ENCODE assay signal across 7 mouse cellular contexts in the genomic region with DNA sequence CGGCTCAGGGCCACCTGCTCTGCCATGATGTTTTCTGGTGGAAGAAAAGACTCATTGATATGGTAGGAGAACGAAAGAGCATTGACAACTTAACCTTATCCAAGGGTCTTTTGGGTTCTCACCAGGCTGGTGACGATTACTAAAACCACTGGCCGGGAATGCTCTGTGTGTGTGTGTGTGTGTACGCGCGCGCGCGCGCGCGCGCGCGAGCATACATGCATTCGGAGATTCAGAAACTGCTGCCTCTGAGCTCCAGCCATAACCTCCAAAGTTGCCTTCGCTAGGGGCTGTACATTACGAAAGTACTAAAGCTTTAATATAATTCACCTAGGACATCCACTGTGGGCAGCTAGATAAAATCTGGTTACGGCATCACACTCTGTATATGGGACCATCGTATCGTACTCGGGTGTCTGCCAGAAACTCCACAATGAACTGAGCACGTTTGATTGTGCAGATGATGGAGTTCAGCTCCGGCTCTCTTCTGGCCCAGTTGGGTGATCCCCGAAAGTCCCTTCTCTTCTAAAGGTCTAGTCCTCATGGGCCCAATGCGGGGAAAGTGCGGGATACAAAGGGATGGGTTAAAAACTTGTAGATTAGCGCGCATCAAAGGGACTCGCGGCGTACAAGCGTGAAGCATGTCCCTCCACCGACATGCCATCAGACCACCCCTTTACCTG. TPM values are rescaled to one million over a fixed set of nuclear protein-coding genes. Genes with fewer than 3 reads are reported as not detected.
DNase-seq lines count a peak whose midpoint lies in the region; ATAC-seq and TF ChIP-seq lines count a peak whose summit lies in the region.

No protein-coding gene starts in this region.

- H3K4me2 ChIP-seq in forebrain, embryonic 14.5 days (ENCODE audit: low read length): peak overlapping the region; percentile 56
- peak overlapping the region; percentile 83 for H3K4me2 ChIP-seq in liver, embryonic 14.5 days (ENCODE audit: low read depth)

- H3K9ac ChIP-seq in forebrain, embryonic 14.5 days (ENCODE audit: low read length): peak overlapping the region; percentile 59
- H3K9ac ChIP-seq in liver, embryonic 14.5 days (replicated peaks): peak overlapping the region; percentile 66

- 42% methylated on average over 35 of the region's 35 CpGs for WGBS in forebrain, embryonic 14.5 days
- 20% methylated on average over 35 of the region's 35 CpGs for WGBS in liver, embryonic 14.5 days (ENCODE audit: insufficient replicate concordance)

- 0 out of 2 replicates have a peak, but pooled peaks cover 7% of the 10 kb centered on the region for H3K9me3 ChIP-seq in megakaryocyte, embryonic 14.5 days
- H3K9me3 ChIP-seq in forebrain, embryonic 14.5 days (replicated peaks; ENCODE audit: control insufficient read depth, low read length): no peaks in the 10 kb centered on the region
- H3K9me3 ChIP-seq in liver, embryonic 14.5 days (ENCODE audit: control insufficient read depth, low read length): no peaks in the 10 kb centered on the region

- H3K27ac ChIP-seq in forebrain, embryonic 14.5 days (ENCODE audit: low read depth, low read length): peak overlapping the region; percentile 74
- peak overlapping the region; percentile 47 for H3K27ac ChIP-seq in liver, embryonic 14.5 days

- DNase-seq in brain, adult 2 months (ENCODE audit: low read depth, low spot score): peak; percentile 42
- DNase-seq in forebrain, embryonic 14.5 days (ENCODE audit: low spot score): peak; percentile 50
- no peak for DNase-seq in liver, embryonic 14.5 days (ENCODE audit: low read depth in 3 of 3, low spot score in 3 of 3)
- no peak for DNase-seq in adipocyte (ENCODE audit: low spot score)
- no peak for DNase-seq in layer of hippocampus, postnatal 10 days (ENCODE audit: low spot score in 2 of 2)

- H3K36me3 ChIP-seq in megakaryocyte, embryonic 14.5 days (replicated peaks; ENCODE audit: low read length): peaks cover 50% of the 10 kb centered on the region
- H3K36me3 ChIP-seq in forebrain, embryonic 14.5 days (ENCODE audit: control insufficient read depth, insufficient read depth, low read length): no peaks in the 10 kb centered on the region
- peaks cover 4% of the 10 kb centered on the region for H3K36me3 ChIP-seq in liver, embryonic 14.5 days (replicated peaks; ENCODE audit: control insufficient read depth, insufficient read depth, low read depth)

- H3K4me3 ChIP-seq in megakaryocyte, embryonic 14.5 days (replicated peaks): peak overlapping the region; percentile 94
- peak overlapping the region; percentile 45 for H3K4me3 ChIP-seq in forebrain, embryonic 14.5 days (ENCODE audit: low read depth, low read length)
- H3K4me3 ChIP-seq in liver, embryonic 14.5 days (ENCODE audit: insufficient read depth in 1 of 2, low read depth in 2 of 2, low read length in 2 of 2): peak overlapping the region; percentile 72 to 99

- peaks cover 22% of the 10 kb centered on the region for H3K27me3 ChIP-seq in megakaryocyte, embryonic 14.5 days (replicated peaks)
- no peaks in the 10 kb centered on the region for H3K27me3 ChIP-seq in forebrain, embryonic 14.5 days (replicated peaks; ENCODE audit: control insufficient read depth, insufficient read depth, low read length)
- H3K27me3 ChIP-seq in liver, embryonic 14.5 days (ENCODE audit: control insufficient read depth, insufficient read depth, low read length): no peaks in the 10 kb centered on the region

- no peak for TF ChIP-seq EP300 in liver, embryonic 14.5 days (IDR thresholded peaks at IDR 0.05; ENCODE audit: low read depth)

- H3K4me1 ChIP-seq in megakaryocyte, embryonic 14.5 days: peaks cover 54% of the 10 kb centered on the region
- H3K4me1 ChIP-seq in forebrain, embryonic 14.5 days (ENCODE audit: control insufficient read depth, insufficient read depth, low read length): no peaks in the 10 kb centered on the region
- H3K4me1 ChIP-seq in liver, embryonic 14.5 days (replicated peaks; ENCODE audit: control insufficient read depth in 2 of 2, insufficient read depth in 2 of 2, low read length in 1 of 2): peaks cover 19 to 40% of the 10 kb centered on the region in 2 experiments

- no peak for ATAC-seq in megakaryocyte, adult 5-6 weeks (ENCODE audit: poor library complexity, severe bottlenecking)
- peak; percentile 44 for ATAC-seq in forebrain, embryonic 14.5 days
- ATAC-seq in liver, embryonic 14.5 days (ENCODE audit: insufficient read depth): peak; percentile 18

- TF ChIP-seq CTCF in liver, embryonic 14.5 days (IDR thresholded peaks at IDR 0.05; ENCODE audit: low read depth): no peak

RNA-seq across cellular contexts. Expression of gene G6pdx, which starts 0.7 kb away (rescaled TPM):
- polyA plus RNA-seq in megakaryocyte, embryonic 14.5 days (2012; ENCODE audit: insufficient read depth, low replicate concordance): 5.2 and 16.4 TPM in 2 replicates
- total RNA-seq in megakaryocyte, adult 5-6 weeks (2015): 384 and 417 TPM in 2 replicates
- 261 and 303 TPM in 2 replicates for total RNA-seq in megakaryocyte, adult 5-6 weeks (2017)
- 67.9 and 68.4 TPM in 2 replicates for polyA plus RNA-seq in forebrain, embryonic 14.5 days (2014; fragmentation: Nextera tagmentation; extraction: Ambion mirVana)
- 26.3 and 28.7 TPM in 2 replicates for polyA plus RNA-seq in liver, embryonic 14.5 days (2012; rRNA removed)
- polyA plus RNA-seq in liver, embryonic 14.5 days (2014; fragmentation: Nextera tagmentation; extraction: Ambion mirVana): 44.7 and 49.5 TPM in 2 replicates
- 10 to 100 TPM; 35.3 to 36.3 TPM for total RNA-seq in layer of hippocampus, postnatal 10 days (2021)

RNA-seq across cellular contexts. Expression of gene Ikbkg, which starts 35.2 kb away (rescaled TPM):
- 16.4 and 19.2 TPM in 2 replicates for polyA plus RNA-seq in megakaryocyte, embryonic 14.5 days (2012; ENCODE audit: insufficient read depth, low replicate concordance)
- total RNA-seq in megakaryocyte, adult 5-6 weeks (2015): 8.8 and 11.7 TPM in 2 replicates
- total RNA-seq in megakaryocyte, adult 5-6 weeks (2017): 31.9 and 50.0 TPM in 2 replicates
- 22.9 and 23.4 TPM in 2 replicates for polyA plus RNA-seq in forebrain, embryonic 14.5 days (2014; fragmentation: Nextera tagmentation; extraction: Ambion mirVana)
- polyA plus RNA-seq in liver, embryonic 14.5 days (2012; rRNA removed): 6.9 and 13.2 TPM in 2 replicates
- 18.5 and 23.0 TPM in 2 replicates for polyA plus RNA-seq in liver, embryonic 14.5 days (2014; fragmentation: Nextera tagmentation; extraction: Ambion mirVana)
- 10 to 100 TPM; 45.4 to 51.6 TPM for total RNA-seq in layer of hippocampus, postnatal 10 days (2021)

RNA-seq across cellular contexts. Expression of gene Fam3a, which starts 35.2 kb away (rescaled TPM):
- 4.0 and 8.8 TPM in 2 replicates for polyA plus RNA-seq in megakaryocyte, embryonic 14.5 days (2012; ENCODE audit: insufficient read depth, low replicate concordance)
- total RNA-seq in megakaryocyte, adult 5-6 weeks (2015): 13.5 and 14.6 TPM in 2 replicates
- 15.5 and 15.8 TPM in 2 replicates for total RNA-seq in megakaryocyte, adult 5-6 weeks (2017)
- 29.8 and 35.2 TPM in 2 replicates for polyA plus RNA-seq in forebrain, embryonic 14.5 days (2014; fragmentation: Nextera tagmentation; extraction: Ambion mirVana)
- polyA plus RNA-seq in liver, embryonic 14.5 days (2012; rRNA removed): 7.5 and 7.8 TPM in 2 replicates
- 7.1 and 7.5 TPM in 2 replicates for polyA plus RNA-seq in liver, embryonic 14.5 days (2014; fragmentation: Nextera tagmentation; extraction: Ambion mirVana)
- 10 to 100 TPM; 17.0 to 23.0 TPM for total RNA-seq in layer of hippocampus, postnatal 10 days (2021)

RNA-seq across cellular contexts. Expression of gene Gm6880, which starts 52.9 kb away (rescaled TPM):
- not detected in 2 replicates for polyA plus RNA-seq in megakaryocyte, embryonic 14.5 days (2012; ENCODE audit: insufficient read depth, low replicate concordance)
- total RNA-seq in megakaryocyte, adult 5-6 weeks (2015): not detected in 2 replicates
- total RNA-seq in megakaryocyte, adult 5-6 weeks (2017): not detected in 2 replicates
- not detected in 2 replicates for polyA plus RNA-seq in forebrain, embryonic 14.5 days (2014; fragmentation: Nextera tagmentation; extraction: Ambion mirVana)
- not detected in 2 replicates for polyA plus RNA-seq in liver, embryonic 14.5 days (2012; rRNA removed)
- not detected in 2 replicates for polyA plus RNA-seq in liver, embryonic 14.5 days (2014; fragmentation: Nextera tagmentation; extraction: Ambion mirVana)
- total RNA-seq in layer of hippocampus, postnatal 10 days (2021): not detected

RNA-seq across cellular contexts. Expression of gene Slc10a3, which starts 55.1 kb away (rescaled TPM):
- 1.9 and 3.3 TPM in 2 replicates for polyA plus RNA-seq in megakaryocyte, embryonic 14.5 days (2012; ENCODE audit: insufficient read depth, low replicate concordance)
- 18.4 and 24.3 TPM in 2 replicates for total RNA-seq in megakaryocyte, adult 5-6 weeks (2015)
- 12.3 and 12.9 TPM in 2 replicates for total RNA-seq in megakaryocyte, adult 5-6 weeks (2017)
- polyA plus RNA-seq in forebrain, embryonic 14.5 days (2014; fragmentation: Nextera tagmentation; extraction: Ambion mirVana): 6.8 and 7.8 TPM in 2 replicates
- polyA plus RNA-seq in liver, embryonic 14.5 days (2012; rRNA removed): 4.5 and 5.1 TPM in 2 replicates
- polyA plus RNA-seq in liver, embryonic 14.5 days (2014; fragmentation: Nextera tagmentation; extraction: Ambion mirVana): 6.5 and 6.9 TPM in 2 replicates
- total RNA-seq in layer of hippocampus, postnatal 10 days (2021): 1 to 10 TPM; 2.3 to 2.5 TPM

Comparison
In these comparisons a context has a peak if more than half of its experiments do, and no peak if none do; other contexts are left out.
1. DNase-seq: peak in brain, adult 2 months (single experiment) and forebrain, embryonic 14.5 days (single experiment); none in liver, embryonic 14.5 days (0 of 3), adipocyte (single experiment) and layer of hippocampus, postnatal 10 days (0 of 2).
2. Peak in every context shown above with its lines, with median percentiles within 50 percentile points of each other: H3K4me3 ChIP-seq.